Mouse (Mus musculus): ENCODE data around the gene Adtrp.

DNA sequence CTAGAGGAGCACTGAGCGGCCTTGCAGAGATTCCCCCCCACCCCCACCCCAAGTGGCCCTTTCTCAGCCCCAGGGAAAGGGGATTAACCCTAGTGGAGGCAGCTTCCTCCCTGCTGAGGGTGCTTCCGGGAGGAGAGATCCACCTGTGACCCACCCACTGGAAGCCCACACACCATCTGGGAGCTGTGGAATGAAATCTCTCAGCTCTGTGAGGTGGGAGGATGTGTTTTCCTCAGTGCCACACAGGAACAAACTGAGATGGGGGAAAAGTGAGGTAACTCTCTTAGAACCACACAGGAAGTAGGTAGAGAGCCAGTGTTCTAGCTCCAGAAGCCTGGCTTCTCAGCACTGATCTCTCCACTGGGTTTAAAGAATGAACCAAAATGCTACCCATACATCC lies 24.9 kb downstream of the Adtrp start:
- TF ChIP-seq EP300 (IDR thresholded peaks at IDR 0.05) (no peak), CTCF (IDR thresholded peaks at IDR 0.05) (no peak)

Measured in lung, postnatal 0 days (tissue).